8 mouse cellular contexts compared by ENCODE assay signal in genomic region chr10:112926961-112927360, GRCm38 (mm10). TPM values are rescaled to one million over a fixed set of nuclear protein-coding genes. Genes with fewer than 3 reads are reported as not detected.
DNase-seq lines count a peak whose midpoint lies in the region.
"Had no signal": no experiment of that assay in that cellular context is flagged by ENCODE, and none has a peak within 500 bp of the region (broad histone marks: within the 10 kb centered on the region; RNA-seq: fewer than 3 reads in every experiment).

No protein-coding gene starts in this region.

- H3K4me1 ChIP-seq in hindbrain, embryonic 10.5 days (replicated peaks), result peaks cover 30% of the 10 kb centered on the region
- peaks cover 32% of the 10 kb centered on the region for H3K4me1 ChIP-seq in megakaryocyte, embryonic 14.5 days

- H3K4me3 ChIP-seq in hindbrain, embryonic 10.5 days, result peak overlapping the region; percentile 86
- peak overlapping the region; percentile 79 for H3K4me3 ChIP-seq in megakaryocyte, embryonic 14.5 days (replicated peaks)

- peaks cover 56% of the 10 kb centered on the region for H3K36me3 ChIP-seq in hindbrain, embryonic 10.5 days
- H3K36me3 ChIP-seq in megakaryocyte, embryonic 14.5 days (replicated peaks; ENCODE audit: low read length), result peaks cover 31% of the 10 kb centered on the region

- DNase-seq in 3T3-L1 (ENCODE audit: low read depth, low spot score) (peak; percentile 9), adipocyte (ENCODE audit: low spot score) (no peak)
- DNase-seq in B cell, adult 2 months, result peak; percentile 6
- DNase-seq in hindbrain, embryonic 10.5 days (ENCODE audit: low spot score), result no peak
- no peak for DNase-seq in thymus, adult 18-20 months
- DNase-seq in thymus, postnatal 0 days (ENCODE audit: low spot score), result no peak
- DNase-seq: kidney, adult 8-10 months had no signal

- H3K9me3 ChIP-seq in hindbrain, embryonic 10.5 days, result no peaks in the 10 kb centered on the region
- no peaks in the 10 kb centered on the region for H3K9me3 ChIP-seq in megakaryocyte, embryonic 14.5 days

- H3K27me3 ChIP-seq in hindbrain, embryonic 10.5 days (ENCODE audit: insufficient read depth, poor library complexity, severe bottlenecking), result no peaks in the 10 kb centered on the region
- no peaks in the 10 kb centered on the region for H3K27me3 ChIP-seq in megakaryocyte, embryonic 14.5 days (replicated peaks)

- no peak overlapping the region for H3K27ac ChIP-seq in hindbrain, embryonic 10.5 days

RNA-seq across cellular contexts. Expression of gene Atxn7l3b, which starts 1.8 kb away (rescaled TPM):
- polyA plus RNA-seq in hindbrain, embryonic 10.5 days (2016; fragmentation: Nextera tagmentation; extraction: Ambion mirVana), result 196 and 210 TPM in 2 replicates
- 12.4 and 12.9 TPM in 2 replicates for polyA plus RNA-seq in megakaryocyte, embryonic 14.5 days (2012; ENCODE audit: insufficient read depth, low replicate concordance)
- 152 and 164 TPM in 2 replicates for polyA plus RNA-seq in thymus, postnatal 0 days (2015; fragmentation: Nextera tagmentation; extraction: Ambion mirVana)

Comparison
In these comparisons a context has a peak if more than half of its experiments do, and no peak if none do; other contexts are left out.
1. DNase-seq: peak in 3T3-L1 (single experiment) and B cell, adult 2 months (2 of 2); none in hindbrain, embryonic 10.5 days (single experiment), adipocyte (single experiment), thymus, adult 18-20 months (0 of 2) and thymus, postnatal 0 days (single experiment).
2. RNA of gene Atxn7l3b, which starts 1.8 kb away (polyA plus RNA-seq): 196 to 210 TPM in hindbrain, embryonic 10.5 days and 152 to 164 TPM in thymus, postnatal 0 days; 12.4 to 12.9 TPM in megakaryocyte, embryonic 14.5 days; every median in the first group is over 10 times any median in the second.